In genomic region chr15:10789371-10789770, GRCm38 (mm10) we compare ENCODE assay signal across 25 mouse cellular contexts.
DNase-seq lines count a peak whose midpoint lies in the region; ATAC-seq and TF ChIP-seq lines count a peak whose summit lies in the region.
"Had no signal": no experiment of that assay in that cellular context is flagged by ENCODE, and none has a peak within 500 bp of the region (broad histone marks: within the 10 kb centered on the region; RNA-seq: fewer than 3 reads in every experiment).

No protein-coding gene starts in this region.

- H3K4me1 ChIP-seq in kidney, adult 2 months (ENCODE audit: control insufficient read depth, insufficient read depth, low read length): no peaks in the 10 kb centered on the region
- no peaks in the 10 kb centered on the region for H3K4me1 ChIP-seq in neural tube, embryonic 11.5 days (ENCODE audit: control insufficient read depth, insufficient read depth, low read length)
- no peaks in the 10 kb centered on the region for H3K4me1 ChIP-seq in neural tube, embryonic 14.5 days (ENCODE audit: control insufficient read depth, insufficient read depth, low read length)
- H3K4me1 ChIP-seq: embryonic facial prominence, embryonic 13.5 days; forebrain, embryonic 10.5 days; forebrain, embryonic 13.5 days; heart, embryonic 10.5 days had no signal

- no peak overlapping the region for H3K27ac ChIP-seq in kidney, adult 2 months (ENCODE audit: insufficient read depth, low read depth, low read length)
- H3K27ac ChIP-seq in neural tube, embryonic 11.5 days (ENCODE audit: low read depth, low read length): no peak overlapping the region
- H3K27ac ChIP-seq in neural tube, embryonic 14.5 days (ENCODE audit: low read depth, low read length): no peak overlapping the region
- H3K27ac ChIP-seq: embryonic facial prominence, embryonic 13.5 days; forebrain, embryonic 10.5 days; forebrain, embryonic 13.5 days; heart, embryonic 10.5 days; heart, embryonic 13.5 days; hindbrain, embryonic 14.5 days; hindbrain, postnatal 0 days had no signal

- peak; percentile 0 for DNase-seq in kidney, adult 2 months
- no peak for DNase-seq in kidney, postnatal 14 days
- DNase-seq in neural tube, embryonic 11.5 days (ENCODE audit: low spot score): peak; percentile 25
- no peak for DNase-seq in neural tube, embryonic 10.5 days (ENCODE audit: extremely low spot score, low spot score)
- no peak for DNase-seq in gastrocnemius, postnatal 4 days (ENCODE audit: low spot score in 2 of 2)
- DNase-seq: adrenal gland, adult 2 months; adrenal gland, postnatal 14 days; cerebellum, adult 11 months; cerebellum, adult 2 months; cerebellum, adult 9-11 months; cerebellum, postnatal 25 days; gastrocnemius, postnatal 10 days; gastrocnemius, postnatal 36 days; heart, postnatal 14 days; heart, postnatal 4 days had no signal

- H3K4me2 ChIP-seq in neural tube, embryonic 11.5 days (ENCODE audit: low read depth): no peak overlapping the region
- no peak overlapping the region for H3K4me2 ChIP-seq in neural tube, embryonic 14.5 days (ENCODE audit: low read depth, low read length)
- H3K4me2 ChIP-seq: embryonic facial prominence, embryonic 13.5 days; forebrain, embryonic 13.5 days; heart, embryonic 13.5 days; hindbrain, embryonic 14.5 days had no signal

- H3K9ac ChIP-seq in neural tube, embryonic 11.5 days (ENCODE audit: low read length): no peak overlapping the region
- H3K9ac ChIP-seq in neural tube, embryonic 14.5 days (replicated peaks; ENCODE audit: low read depth, low read length): no peak overlapping the region
- H3K9ac ChIP-seq: embryonic facial prominence, embryonic 13.5 days; forebrain, embryonic 13.5 days; heart, embryonic 13.5 days; hindbrain, embryonic 14.5 days had no signal

- H3K4me3 ChIP-seq in kidney, adult 2 months (ENCODE audit: insufficient read depth, low read depth, low read length): no peak overlapping the region
- no peak overlapping the region for H3K4me3 ChIP-seq in neural tube, embryonic 11.5 days (ENCODE audit: low read depth, low read length)
- H3K4me3 ChIP-seq in neural tube, embryonic 14.5 days (ENCODE audit: low read depth, low read length): no peak overlapping the region
- H3K4me3 ChIP-seq: embryonic facial prominence, embryonic 13.5 days; forebrain, embryonic 10.5 days; forebrain, embryonic 13.5 days; heart, embryonic 10.5 days; heart, embryonic 13.5 days had no signal

- 78% methylated on average over 6 of the region's 6 CpGs for WGBS in kidney, adult 2 months
- 45% methylated on average over 6 of the region's 6 CpGs for WGBS in neural tube, embryonic 11.5 days
- whole genome bisulfite sequencing in neural tube, embryonic 14.5 days: 22% methylated on average over 6 of the region's 6 CpGs

- no peaks in the 10 kb centered on the region for H3K27me3 ChIP-seq in kidney, adult 2 months (replicated peaks; ENCODE audit: control insufficient read depth, insufficient read depth, low read length)
- no peaks in the 10 kb centered on the region for H3K27me3 ChIP-seq in neural tube, embryonic 11.5 days (ENCODE audit: control insufficient read depth, insufficient read depth, low read length)
- no peaks in the 10 kb centered on the region for H3K27me3 ChIP-seq in neural tube, embryonic 14.5 days (ENCODE audit: control insufficient read depth, insufficient read depth, low read length)
- H3K27me3 ChIP-seq: embryonic facial prominence, embryonic 13.5 days; forebrain, embryonic 13.5 days; heart, embryonic 13.5 days had no signal

- no peak for TF ChIP-seq POLR2A in kidney, adult 2 months (IDR thresholded peaks at IDR 0.05; ENCODE audit: low read depth, low read length)

- H3K9me3 ChIP-seq in neural tube, embryonic 11.5 days (ENCODE audit: control insufficient read depth, low read length): no peaks in the 10 kb centered on the region
- no peaks in the 10 kb centered on the region for H3K9me3 ChIP-seq in neural tube, embryonic 14.5 days (ENCODE audit: control insufficient read depth, low read length)
- H3K9me3 ChIP-seq: embryonic facial prominence, embryonic 13.5 days; forebrain, embryonic 10.5 days; forebrain, embryonic 13.5 days; heart, embryonic 10.5 days had no signal

- H3K36me3 ChIP-seq in kidney, adult 2 months (ENCODE audit: control insufficient read depth, insufficient read depth, low read length): no peaks in the 10 kb centered on the region
- H3K36me3 ChIP-seq in neural tube, embryonic 11.5 days (ENCODE audit: control insufficient read depth, insufficient read depth, low read length): no peaks in the 10 kb centered on the region
- no peaks in the 10 kb centered on the region for H3K36me3 ChIP-seq in neural tube, embryonic 14.5 days (ENCODE audit: control insufficient read depth, insufficient read depth, low read length)
- H3K36me3 ChIP-seq: embryonic facial prominence, embryonic 13.5 days; forebrain, embryonic 10.5 days; heart, embryonic 10.5 days; heart, embryonic 13.5 days had no signal

- ATAC-seq in neural tube, embryonic 11.5 days (ENCODE audit: insufficient read depth, low FRiP score, low TSS enrichment): peak; percentile 89
- peak; percentile 28; the same call in 1 of the 2 replicates for ATAC-seq in neural tube, embryonic 14.5 days (ENCODE audit: low read depth)
- ATAC-seq: CD4-positive, CD25-positive, alpha-beta regulatory T cell, adult 4 months; forebrain, embryonic 13.5 days; forebrain, embryonic 16.5 days; hindbrain, postnatal 0 days had no signal

- TF ChIP-seq CTCF in kidney, adult 2 months (conservative IDR thresholded peaks at IDR 0.05; ENCODE audit: insufficient read depth, insufficient read length, low read depth, low read length): no peak

Comparison
In these comparisons a context has a peak if more than half of its experiments do, and no peak if none do; other contexts are left out.
1. DNase-seq: peak in kidney, adult 2 months (single experiment) and neural tube, embryonic 11.5 days (single experiment); none in kidney, postnatal 14 days (single experiment), neural tube, embryonic 10.5 days (single experiment) and gastrocnemius, postnatal 4 days (0 of 2).